Mouse (Mus musculus) hindbrain, embryonic 12.5 days (tissue): Measurements from ENCODE around the gene Elovl5. TPM values are rescaled to one million over a fixed set of nuclear protein-coding genes. Genes with fewer than 3 reads are reported as not detected.
"Not testable (repeated sequence)": the region's sequence is repeated elsewhere in the genome, so short reads cannot be mapped to it uniquely, and the experiment has no call there.

Source experiments
- ATAC-seq: fragments of 200-750 bp; cut with Nextera tagmentation; 2 replicates; pipeline ENCODE4 v1.8.0; 2017; ENCODE audit warnings: moderate TSS enrichment; ENCODE audit not compliant: low FRiP score
- H3K27ac ChIP-seq: fragments of 300-500 bp; sonication (generic); 2 replicates; pipeline ENCODE4 v1.5.1; 2016; ENCODE audit warnings: mild to moderate bottlenecking
- H3K27me3 ChIP-seq: fragments of 300-500 bp; sonication (generic); 2 replicates; pipeline ENCODE4 v1.6.1; 2016; ENCODE audit warnings: mild to moderate bottlenecking
- H3K36me3 ChIP-seq: fragments of 300-500 bp; sonication (generic); 2 replicates; pipeline ENCODE4 v1.6.1; 2016; ENCODE audit warnings: mild to moderate bottlenecking
- H3K4me1 ChIP-seq: fragments of 300-500 bp; sonication (generic); 2 replicates; pipeline ENCODE4 v1.6.1; 2016
- H3K4me2 ChIP-seq: fragments of 300-500 bp; sonication (generic); replicated peaks from 2 replicates; pipeline ENCODE4 v1.6.1; 2016; ENCODE audit warnings: mild to moderate bottlenecking
- H3K4me3 ChIP-seq: fragments of 300-500 bp; sonication (generic); 2 replicates; pipeline ENCODE4 v1.5.1; 2016; ENCODE audit warnings: mild to moderate bottlenecking
- H3K9ac ChIP-seq: fragments of 300-500 bp; sonication (generic); 2 replicates; pipeline ENCODE4 v1.6.1; 2016; ENCODE audit warnings: mild to moderate bottlenecking, moderate library complexity
- H3K9me3 ChIP-seq: fragments of 300-500 bp; sonication (generic); replicated peaks from 2 replicates; pipeline ENCODE4 v1.6.1; 2016; ENCODE audit warnings: mild to moderate bottlenecking
- WGBS: fragments of 180-500 bp; shearing (Covaris S2); methylation state at CpG from one replicate; pipeline ENCODE4 v1.1.7; 2016; 5-methylcytosine and 5-hydroxymethylcytosine counted together
- polyA plus RNA-seq: library from polyadenylated mRNA; unstranded; fragments of >200 nt; fragmentation: Nextera tagmentation; extraction: Ambion mirVana; gene quantifications from 2 replicates; pipeline ENCODE4 v1.2.1, GENCODE M21; 2016

Gene Elovl5
- polyA plus RNA-seq, 1 experiment from 2014 or later: 69.3 TPM

GRCm38 (mm10) chr9:77992276-77992675, 75.1 kb downstream of the Elovl5 start:
- Histone ChIP-seq H3K4me2 (no peak overlapping the region), H3K4me3 (no peak overlapping the region), H3K36me3 (no peaks in the 10 kb centered on the region), H3K9ac (no peak overlapping the region), H3K27ac (no peak overlapping the region), H3K27me3 (no peaks in the 10 kb centered on the region), H3K4me1 (no peaks in the 10 kb centered on the region), H3K9me3 (no peaks in the 10 kb centered on the region)
- ATAC-seq: no peak
- 90% methylated on average over 6 of the region's 6 CpGs for WGBS

- Histone ChIP-seq H3K9ac (no peak overlapping the region), H3K36me3 (no peaks in the 10 kb centered on the region), H3K4me2 (no peak overlapping the region), H3K9me3 (no peaks in the 10 kb centered on the region), H3K27me3 (no peaks in the 10 kb centered on the region), H3K4me3 (no peak overlapping the region), H3K4me1 (no peaks in the 10 kb centered on the region), H3K27ac (no peak overlapping the region)
- ATAC-seq: no peak
- WGBS: 92% methylated on average over 1 of the region's 1 CpGs
These were observed 75.9 kb downstream of the Elovl5 start for GRCm38 (mm10) chr9:77993101-77993500.

- not testable (repeated sequence) for H3K9me3 ChIP-seq, ATAC-seq
- 92% methylated on average over 2 of the region's 2 CpGs for whole genome bisulfite sequencing
These were observed 76.5 kb downstream of the Elovl5 start for GRCm38 (mm10) chr9:77993538-77994255.

GRCm38 (mm10) chr9:77995235-77995634, 78.1 kb downstream of the Elovl5 start:
- Histone ChIP-seq H3K4me1 (no peaks in the 10 kb centered on the region), H3K4me2 (no peak overlapping the region), H3K27me3 (no peaks in the 10 kb centered on the region), H3K27ac (no peak overlapping the region), H3K36me3 (no peaks in the 10 kb centered on the region), H3K9me3 (no peaks in the 10 kb centered on the region), H3K4me3 (no peak overlapping the region), H3K9ac (no peak overlapping the region)
- 75% methylated on average over 9 of the region's 9 CpGs for WGBS
- ATAC-seq: no peak

More at GRCm38 (mm10) chr9:77993538-77994255, 76.5 kb downstream of the Elovl5 start:
- H3K27ac ChIP-seq, H3K4me1 ChIP-seq, H3K4me3 ChIP-seq, H3K36me3 ChIP-seq, H3K4me2 ChIP-seq, H3K27me3 ChIP-seq, H3K9ac ChIP-seq: not testable (repeated sequence)

- ATAC-seq: no peak
- Histone ChIP-seq H3K9me3 (no peaks in the 10 kb centered on the region), H3K4me2 (no peak overlapping the region), H3K9ac (no peak overlapping the region), H3K4me3 (no peak overlapping the region), H3K27me3 (no peaks in the 10 kb centered on the region), H3K4me1 (no peaks in the 10 kb centered on the region), H3K36me3 (no peaks in the 10 kb centered on the region), H3K27ac (no peak overlapping the region)
- WGBS: 90% methylated on average over 7 of the region's 7 CpGs
These were observed 83.7 kb downstream of the Elovl5 start for GRCm38 (mm10) chr9:78000586-78001500.

- H3K9ac ChIP-seq: no peak overlapping the region
These were observed 86.1 kb downstream of the Elovl5 start for GRCm38 (mm10) chr9:78003278-78003677.

GRCm38 (mm10) chr9:78005481-78005880, 88.3 kb downstream of the Elovl5 start:
- Histone ChIP-seq H3K27me3 (no peaks in the 10 kb centered on the region), H3K36me3 (no peaks in the 10 kb centered on the region), H3K4me2 (no peak overlapping the region), H3K9ac (no peak overlapping the region), H3K27ac (no peak overlapping the region), H3K4me3 (no peak overlapping the region), H3K4me1 (peaks cover 3% of the 10 kb centered on the region; the same call in 1 of the 2 replicates), H3K9me3 (no peaks in the 10 kb centered on the region)
- no peak for ATAC-seq
- 53% methylated on average over 3 of the region's 3 CpGs for WGBS

More at GRCm38 (mm10) chr9:78003278-78003677, 86.1 kb downstream of the Elovl5 start:
- 78% methylated on average over 2 of the region's 2 CpGs for WGBS
- ATAC-seq: no peak
- Histone ChIP-seq H3K4me2 (no peak overlapping the region), H3K4me1 (peaks cover 3% of the 10 kb centered on the region; the same call in 1 of the 2 replicates), H3K27ac (no peak overlapping the region), H3K9me3 (no peaks in the 10 kb centered on the region), H3K36me3 (no peaks in the 10 kb centered on the region), H3K4me3 (no peak overlapping the region), H3K27me3 (no peaks in the 10 kb centered on the region)

GRCm38 (mm10) chr9:78006209-78007001, 89.2 kb downstream of the Elovl5 start:
- peak; percentile 73; the same call in 1 of the 2 replicates for ATAC-seq
- WGBS: 57% methylated on average over 19 of the region's 19 CpGs
- Histone ChIP-seq H3K27ac (no peak overlapping the region), H3K4me2 (no peak overlapping the region), H3K4me3 (no peak overlapping the region), H3K9me3 (no peaks in the 10 kb centered on the region), H3K9ac (no peak overlapping the region), H3K36me3 (no peaks in the 10 kb centered on the region), H3K4me1 (peaks cover 3% of the 10 kb centered on the region; the same call in 1 of the 2 replicates), H3K27me3 (no peaks in the 10 kb centered on the region)

GRCm38 (mm10) chr9:78009382-78009781, 92.2 kb downstream of the Elovl5 start:
- H3K9ac ChIP-seq: no peak overlapping the region
- no peaks in the 10 kb centered on the region for H3K27me3 ChIP-seq
- no peak for ATAC-seq
- whole genome bisulfite sequencing: 90% methylated on average over 7 of the region's 7 CpGs
- H3K9me3 ChIP-seq: no peaks in the 10 kb centered on the region
- H3K4me3 ChIP-seq: no peak overlapping the region
- no peaks in the 10 kb centered on the region for H3K36me3 ChIP-seq
- H3K4me1 ChIP-seq: peaks cover 3% of the 10 kb centered on the region; the same call in 1 of the 2 replicates
- H3K27ac ChIP-seq: no peak overlapping the region
- no peak overlapping the region for H3K4me2 ChIP-seq

- H3K4me3 ChIP-seq: no peak overlapping the region
- H3K36me3 ChIP-seq: no peaks in the 10 kb centered on the region
- H3K9me3 ChIP-seq: no peaks in the 10 kb centered on the region
- WGBS: 94% methylated on average over 5 of the region's 5 CpGs
- no peak overlapping the region for H3K4me2 ChIP-seq
- peaks cover 3% of the 10 kb centered on the region; the same call in 1 of the 2 replicates for H3K4me1 ChIP-seq
- ATAC-seq: no peak
- H3K27ac ChIP-seq: no peak overlapping the region
- no peak overlapping the region for H3K9ac ChIP-seq
- no peaks in the 10 kb centered on the region for H3K27me3 ChIP-seq
These were observed 93.0 kb downstream of the Elovl5 start for GRCm38 (mm10) chr9:78010187-78010586.

- no peak overlapping the region for H3K27ac ChIP-seq
- no peak overlapping the region for H3K4me3 ChIP-seq
- no peaks in the 10 kb centered on the region for H3K9me3 ChIP-seq
- no peaks in the 10 kb centered on the region for H3K36me3 ChIP-seq
- H3K4me2 ChIP-seq: no peak overlapping the region
- WGBS: 84% methylated on average over 10 of the region's 10 CpGs
- no peak overlapping the region for H3K9ac ChIP-seq
- no peaks in the 10 kb centered on the region for H3K27me3 ChIP-seq
- peaks cover 3% of the 10 kb centered on the region; the same call in 1 of the 2 replicates for H3K4me1 ChIP-seq
- ATAC-seq: no peak
These were observed 93.5 kb downstream of the Elovl5 start for GRCm38 (mm10) chr9:78010707-78011106.

GRCm38 (mm10) chr9:78012066-78012465, 94.9 kb downstream of the Elovl5 start:
- no peaks in the 10 kb centered on the region for H3K9me3 ChIP-seq
- H3K4me3 ChIP-seq: no peak overlapping the region
- H3K4me2 ChIP-seq: no peak overlapping the region
- H3K27ac ChIP-seq: no peak overlapping the region
- no peak for ATAC-seq
- H3K36me3 ChIP-seq: no peaks in the 10 kb centered on the region
- no peaks in the 10 kb centered on the region for H3K27me3 ChIP-seq
- no peak overlapping the region for H3K9ac ChIP-seq
- WGBS: 87% methylated on average over 4 of the region's 4 CpGs
- H3K4me1 ChIP-seq: no peaks in the 10 kb centered on the region
